Mouse (Mus musculus): Measurements from ENCODE around the gene Clspn. TPM values are rescaled to one million over a fixed set of nuclear protein-coding genes. Genes with fewer than 3 reads are reported as not detected.

The Clspn gene
- polyA plus RNA-seq, 1 experiment from 2014 or later: 22.4 TPM

GRCm38 (mm10) chr4:126639339-126639738 lies 82.6 kb downstream of the Clspn start:
- Histone ChIP-seq H3K4me1 (peaks cover 4% of the 10 kb centered on the region; the same call in 1 of the 2 replicates), H3K9ac (no peak overlapping the region), H3K27ac (replicated peaks) (no peak overlapping the region), H3K9me3 (no peaks in the 10 kb centered on the region), H3K36me3 (no peaks in the 10 kb centered on the region), H3K4me2 (no peak overlapping the region), H3K27me3 (replicated peaks) (peaks cover 46% of the 10 kb centered on the region), H3K4me3 (no peak overlapping the region)
- 37% methylated on average over 7 of the region's 7 CpGs for WGBS
- no peak for ATAC-seq (ENCODE audit: extremely low read depth, insufficient number of reproducible peaks, low FRiP score, low TSS enrichment)

GRCm38 (mm10) chr4:126641901-126642300 lies 85.2 kb downstream of the Clspn start:
- Histone ChIP-seq H3K27me3 (replicated peaks) (peaks cover 22% of the 10 kb centered on the region), H3K9ac (no peak overlapping the region), H3K36me3 (no peaks in the 10 kb centered on the region), H3K4me3 (no peak overlapping the region), H3K27ac (replicated peaks) (no peak overlapping the region), H3K9me3 (no peaks in the 10 kb centered on the region), H3K4me1 (no peaks in the 10 kb centered on the region), H3K4me2 (no peak overlapping the region)
- ATAC-seq (ENCODE audit: extremely low read depth, insufficient number of reproducible peaks, low FRiP score, low TSS enrichment): no peak
- 36% methylated on average over 9 of the region's 9 CpGs for WGBS

Small RNA genes within 50 kb of the gene (microRNA-seq; reads per million reads assigned to microRNA genes)
- not detected for gene Mir7119

Other genes with a start within 250 kb of the Clspn start
- gene Adprhl2, start 235.2 kb upstream of the Clspn start, polyA plus RNA-seq (2015; fragmentation: Nextera tagmentation; extraction: Ambion mirVana): 40.5 and 44.6 TPM in 2 replicates
- 1.7 and 2.4 TPM in 2 replicates for gene Tekt2, start 231.2 kb upstream of the Clspn start, polyA plus RNA-seq (2015; fragmentation: Nextera tagmentation; extraction: Ambion mirVana)
- gene Ago3, start 127.4 kb upstream of the Clspn start, polyA plus RNA-seq (2015; fragmentation: Nextera tagmentation; extraction: Ambion mirVana): 10.4 and 10.6 TPM in 2 replicates
- 2.7 and 2.8 TPM in 2 replicates for gene Ago1, start 88.4 kb upstream of the Clspn start, polyA plus RNA-seq (2015; fragmentation: Nextera tagmentation; extraction: Ambion mirVana)
- gene Ago4, start 23.5 kb upstream of the Clspn start, polyA plus RNA-seq (2015; fragmentation: Nextera tagmentation; extraction: Ambion mirVana): 0.75 and 1.1 TPM in 2 replicates
- 1.4 and 1.8 TPM in 2 replicates for gene 5730409E04Rik, start 52.9 kb downstream of the Clspn start, polyA plus RNA-seq (2015; fragmentation: Nextera tagmentation; extraction: Ambion mirVana)
- gene Psmb2, start 120.7 kb downstream of the Clspn start, polyA plus RNA-seq (2015; fragmentation: Nextera tagmentation; extraction: Ambion mirVana): 372 and 437 TPM in 2 replicates
- not detected in 2 replicates for gene Tfap2e, start 179.3 kb downstream of the Clspn start, polyA plus RNA-seq (2015; fragmentation: Nextera tagmentation; extraction: Ambion mirVana)
- 23.0 and 23.4 TPM in 2 replicates for gene Ncdn, start 196.5 kb downstream of the Clspn start, polyA plus RNA-seq (2015; fragmentation: Nextera tagmentation; extraction: Ambion mirVana)
- 20.7 and 23.0 TPM in 2 replicates for gene AU040320, start 196.6 kb downstream of the Clspn start, polyA plus RNA-seq (2015; fragmentation: Nextera tagmentation; extraction: Ambion mirVana)